Mouse (Mus musculus) midbrain, embryonic 16.5 days (tissue): ENCODE results near the gene Il12rb2. TPM values are rescaled to one million over a fixed set of nuclear protein-coding genes. Genes with fewer than 3 reads are reported as not detected.

Experiments
- ATAC-seq: fragments of 200-750 bp; cut with Nextera tagmentation; 2 replicates; pipeline ENCODE4 v1.8.0; 2017; ENCODE audit warnings: moderate TSS enrichment
- H3K27ac ChIP-seq: fragments of 300-500 bp; sonication (generic); 2 replicates; pipeline ENCODE4 v1.5.1; 2014; ENCODE audit warnings: mild to moderate bottlenecking, low read length, mixed read lengths
- H3K27me3 ChIP-seq: fragments of 300-500 bp; sonication (generic); 2 replicates; pipeline ENCODE4 v1.6.1; 2014; ENCODE audit warnings: low read depth, low read length, mixed read lengths; ENCODE audit not compliant: control insufficient read depth, insufficient read depth
- H3K36me3 ChIP-seq: fragments of 300-500 bp; sonication (generic); 2 replicates; pipeline ENCODE4 v1.6.1; 2014; ENCODE audit warnings: mild to moderate bottlenecking, low read length, moderate library complexity, mixed read lengths; ENCODE audit not compliant: control insufficient read depth, insufficient read depth
- H3K4me1 ChIP-seq: fragments of 300-500 bp; sonication (generic); 2 replicates; pipeline ENCODE4 v1.6.1; 2014; ENCODE audit warnings: mild to moderate bottlenecking, low read length, mixed read lengths; ENCODE audit not compliant: control insufficient read depth, insufficient read depth
- H3K4me2 ChIP-seq: fragments of 300-500 bp; sonication (generic); 2 replicates; pipeline ENCODE4 v1.6.1; 2014; ENCODE audit warnings: mild to moderate bottlenecking, low read length, mixed read lengths
- H3K4me3 ChIP-seq: fragments of 300-500 bp; sonication (generic); 2 replicates; pipeline ENCODE4 v1.5.1; 2014; ENCODE audit warnings: low read depth, mild to moderate bottlenecking, low read length, moderate library complexity, mixed read lengths
- H3K9ac ChIP-seq: fragments of 300-500 bp; sonication (generic); 2 replicates; pipeline ENCODE4 v1.6.1; 2014; ENCODE audit warnings: low read depth, low read length, mixed read lengths
- H3K9me3 ChIP-seq: fragments of 300-500 bp; sonication (generic); replicated peaks from 2 replicates; pipeline ENCODE4 v1.6.1; 2014; ENCODE audit warnings: mild to moderate bottlenecking, low read length, mixed read lengths; ENCODE audit not compliant: control insufficient read depth, poor library complexity, severe bottlenecking
- WGBS: fragments of 180-500 bp; shearing (Covaris S2); extraction: QIAGEN DNeasy Blood & Tissue Kit; methylation state at CpG from one replicate; pipeline ENCODE4 v1.1.7; 2014; 5-methylcytosine and 5-hydroxymethylcytosine counted together
- polyA plus RNA-seq: library from polyadenylated mRNA; unstranded; fragments of >200 nt; fragmentation: Nextera tagmentation; extraction: Ambion mirVana; gene quantifications from 2 replicates; pipeline ENCODE4 v1.2.1, GENCODE M21; 2015

Gene Il12rb2
- polyA plus RNA-seq, 1 experiment from 2014 or later, result 0.15 TPM

DNA sequence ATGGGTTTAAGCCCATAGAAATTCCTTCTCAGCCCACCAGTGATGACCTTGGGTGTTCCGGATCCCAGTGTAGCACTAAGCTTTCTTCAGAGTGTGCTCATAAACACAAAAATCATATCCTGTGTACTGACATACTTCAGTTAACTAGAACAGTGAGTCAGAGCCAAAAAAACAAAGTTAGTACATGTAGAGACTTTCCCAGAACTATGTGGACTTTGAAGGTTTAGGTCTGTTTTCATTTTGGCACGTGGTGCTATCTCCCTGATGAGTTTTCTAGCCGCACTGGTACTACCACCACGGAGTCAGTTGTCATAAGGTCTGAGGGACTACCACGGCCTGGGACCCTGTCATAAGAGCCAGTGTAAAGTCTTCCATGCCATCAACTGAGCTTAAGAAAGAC is 131.5 kb downstream of the Il12rb2 start:
- Histone ChIP-seq H3K4me2 (no peak overlapping the region), H3K9me3 (no peaks in the 10 kb centered on the region), H3K36me3 (no peaks in the 10 kb centered on the region), H3K27ac (no peak overlapping the region), H3K4me1 (no peaks in the 10 kb centered on the region), H3K4me3 (no peak overlapping the region), H3K27me3 (no peaks in the 10 kb centered on the region), H3K9ac (no peak overlapping the region)
- no peak for ATAC-seq
- WGBS, result 89% methylated on average over 5 of the region's 5 CpGs

DNA sequence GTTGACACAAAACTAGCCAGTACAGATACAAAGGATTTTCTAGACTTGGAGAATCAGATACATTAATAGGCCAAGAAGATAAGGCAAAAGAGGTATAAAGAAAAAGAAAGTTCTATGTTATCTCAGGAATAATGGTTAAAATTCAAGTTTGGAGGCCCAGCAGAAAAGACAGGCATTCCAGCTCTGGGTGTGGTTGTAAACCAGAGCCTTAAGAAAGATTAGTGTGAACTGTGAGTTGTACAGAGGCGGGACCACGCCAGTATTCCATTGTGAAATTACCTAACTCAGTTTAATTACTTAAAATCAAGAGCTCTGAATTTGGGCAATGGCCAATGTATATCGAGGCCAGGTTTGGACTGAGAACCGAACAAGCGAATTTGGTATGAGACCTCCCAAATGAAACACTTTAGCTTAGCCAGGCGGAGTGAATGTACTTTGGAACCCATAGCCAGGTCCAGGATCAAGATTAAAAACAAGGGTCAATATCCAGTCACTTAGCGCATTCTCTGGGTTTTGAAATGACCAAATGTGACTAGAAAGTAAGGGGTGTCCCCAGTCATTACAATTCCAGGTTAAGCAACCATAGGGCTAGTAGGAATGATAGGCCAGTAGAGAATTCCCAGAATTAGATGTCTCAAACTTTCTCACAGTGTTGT is 132.1 kb downstream of the Il12rb2 start:
- Histone ChIP-seq H3K9ac (no peak overlapping the region), H3K4me1 (no peaks in the 10 kb centered on the region), H3K9me3 (no peaks in the 10 kb centered on the region), H3K4me2 (no peak overlapping the region), H3K4me3 (no peak overlapping the region), H3K36me3 (no peaks in the 10 kb centered on the region), H3K27ac (no peak overlapping the region), H3K27me3 (no peaks in the 10 kb centered on the region)
- ATAC-seq, result no peak
- 94% methylated on average over 7 of the region's 7 CpGs for whole genome bisulfite sequencing

Other genes starting within 250 kb of the Il12rb2 start
- gene Serbp1, start 138.0 kb downstream of the Il12rb2 start, polyA plus RNA-seq, result 270 and 283 TPM in 2 replicates
- not detected in 2 replicates for gene Il23r, start 115.7 kb upstream of the Il12rb2 start, polyA plus RNA-seq
- gene Tacstd2, start 159.6 kb upstream of the Il12rb2 start, polyA plus RNA-seq, result 1.4 and 2.1 TPM in 2 replicates